Mouse (Mus musculus): Measurements from ENCODE around the gene Ovol1.
A peak's percentile ranks its signal among the peaks of the same experiment; 100 is the strongest.

The Ovol1 gene

GRCm38 (mm10) chr19:5568470-5569140 is 8.2 kb upstream of the Ovol1 start:
- peak; percentile 68 to 72 for DNase-seq (ENCODE audit: low spot score in 2 of 2)

GRCm38 (mm10) chr19:5567534-5568469 is 7.4 kb upstream of the Ovol1 start, which contains the start of gene Ap5b1:
Gene Ap5b1 (plus strand): TSS chr19:5568025.
- DNase-seq (ENCODE audit: low spot score in 2 of 2) = peak; percentile 85 to 92

GRCm38 (mm10) chr19:5567180-5567533 is 6.7 kb upstream of the Ovol1 start:
- no peak for DNase-seq (ENCODE audit: low spot score in 2 of 2)

GRCm38 (mm10) chr19:5566316-5566715 is 5.9 kb upstream of the Ovol1 start:
- DNase-seq (ENCODE audit: low spot score in 2 of 2) = no peak

GRCm38 (mm10) chr19:5562776-5563175 is 2.3 kb upstream of the Ovol1 start:
- no peak for DNase-seq (ENCODE audit: low spot score in 2 of 2)

GRCm38 (mm10) chr19:5561886-5562285 is 1.4 kb upstream of the Ovol1 start:
- DNase-seq (ENCODE audit: low spot score in 2 of 2) = no peak

- DNase-seq (ENCODE audit: low spot score in 2 of 2) = no peak
Observed at GRCm38 (mm10) chr19:5561252-5561790, 875 bp upstream of the Ovol1 start.

- DNase-seq (ENCODE audit: low spot score in 2 of 2) = peak in 1 of 2 experiments; percentile 35
Observed at GRCm38 (mm10) chr19:5559631-5560456, 602 bp downstream of the Ovol1 start.

- DNase-seq (ENCODE audit: low spot score in 2 of 2) = no peak
Observed at GRCm38 (mm10) chr19:5559229-5559628, 1.2 kb downstream of the Ovol1 start.

- peak in 1 of 2 experiments; percentile 35 for DNase-seq (ENCODE audit: low spot score in 2 of 2)
Observed at GRCm38 (mm10) chr19:5558770-5559169, 1.7 kb downstream of the Ovol1 start.

- no peak for DNase-seq (ENCODE audit: low spot score in 2 of 2)
Observed at GRCm38 (mm10) chr19:5558169-5558568, 2.3 kb downstream of the Ovol1 start.

GRCm38 (mm10) chr19:5554212-5554611 is 6.2 kb downstream of the Ovol1 start:
- peak in 1 of 2 experiments; percentile 21 for DNase-seq (ENCODE audit: low spot score in 2 of 2)

GRCm38 (mm10) chr19:5553802-5554201 is 6.6 kb downstream of the Ovol1 start:
- DNase-seq (ENCODE audit: low spot score in 2 of 2) = no peak

GRCm38 (mm10) chr19:5547471-5548056 is 12.9 kb downstream of the Ovol1 start:
- DNase-seq (ENCODE audit: low spot score in 2 of 2) = no peak

- DNase-seq (ENCODE audit: low spot score in 2 of 2) = no peak
Observed at GRCm38 (mm10) chr19:5544031-5544430, 16.4 kb downstream of the Ovol1 start.

GRCm38 (mm10) chr19:5543362-5543761 is 17.1 kb downstream of the Ovol1 start:
- DNase-seq (ENCODE audit: low spot score in 2 of 2) = no peak

GRCm38 (mm10) chr19:5538786-5539185 is 21.7 kb downstream of the Ovol1 start:
- no peak for DNase-seq (ENCODE audit: low spot score in 2 of 2)

GRCm38 (mm10) chr19:5532520-5532919 is 27.9 kb downstream of the Ovol1 start:
- DNase-seq (ENCODE audit: low spot score in 2 of 2) = no peak

GRCm38 (mm10) chr19:5530138-5530524 is 30.3 kb downstream of the Ovol1 start:
- no peak for DNase-seq (ENCODE audit: low spot score in 2 of 2)

- DNase-seq (ENCODE audit: low spot score in 2 of 2) = peak; percentile 96 to 98
Observed at GRCm38 (mm10) chr19:5529325-5530137, 30.9 kb downstream of the Ovol1 start.
